Mouse (Mus musculus) cortical plate, adult 2 months (tissue): Measurements from ENCODE around the gene Tnpo3.

ENCODE experiments used
- CTCF ChIP-seq: fragments of 200-500 bp; IDR thresholded peaks from 2 replicates; pipeline ENCODE4 v1.5.1; 2011; ENCODE audit warnings: mild to moderate bottlenecking, control low read depth, low read length; ENCODE audit not compliant: insufficient read depth; ENCODE audit errors: extremely low read depth
- POLR2A ChIP-seq: fragments of 200-500 bp; IDR thresholded peaks from 2 replicates; pipeline ENCODE4 v1.6.1; 2011; ENCODE audit warnings: mild to moderate bottlenecking, low read length, control low read depth; ENCODE audit not compliant: insufficient read depth; ENCODE audit errors: extremely low read depth

- TF ChIP-seq CTCF (no peak), POLR2A (no peak)
Measured at GRCm38 (mm10) chr6:29496270-29496669, 113.4 kb downstream of the Tnpo3 start.
